Mouse (Mus musculus): ENCODE results near the gene Trio. TPM values are rescaled to one million over a fixed set of nuclear protein-coding genes. Genes with fewer than 3 reads are reported as not detected.
"Not testable (repeated sequence)": the region's sequence is repeated elsewhere in the genome, so short reads cannot be mapped to it uniquely, and the experiment has no call there.

Gene Trio
- polyA plus RNA-seq, 1 experiment from 2014 or later = 37.5 TPM

- Histone ChIP-seq H3K4me2 (ENCODE audit: low read length) (no peak overlapping the region), H3K27ac (ENCODE audit: low read length) (no peak overlapping the region), H3K4me1 (ENCODE audit: control insufficient read depth, insufficient read depth, low read length) (no peaks in the 10 kb centered on the region), H3K9ac (ENCODE audit: low read depth, low read length) (no peak overlapping the region), H3K36me3 (ENCODE audit: control insufficient read depth, insufficient read depth, low read length) (0 out of 2 replicates have a peak, but pooled peaks cover under 1% of the 10 kb centered on the region), H3K4me3 (ENCODE audit: low read depth, low read length) (no peak overlapping the region), H3K27me3 (ENCODE audit: control insufficient read depth, insufficient read depth, low read depth, low read length) (no peaks in the 10 kb centered on the region), H3K9me3 (replicated peaks; ENCODE audit: control insufficient read depth, low read length, poor library complexity, severe bottlenecking) (0 out of 2 replicates have a peak, but pooled peaks cover 3% of the 10 kb centered on the region)
- 84% methylated on average over 9 of the region's 9 CpGs for WGBS
- no peak for ATAC-seq
Observed at GRCm38 (mm10) chr15:27724796-27725680, 300.6 kb downstream of the Trio start.

GRCm38 (mm10) chr15:27724298-27724697 is 301.4 kb downstream of the Trio start:
- Histone ChIP-seq H3K36me3 (ENCODE audit: control insufficient read depth, insufficient read depth, low read length) (no peaks in the 10 kb centered on the region), H3K4me2 (ENCODE audit: low read length) (no peak overlapping the region), H3K27me3 (ENCODE audit: control insufficient read depth, insufficient read depth, low read depth, low read length) (no peaks in the 10 kb centered on the region), H3K4me1 (ENCODE audit: control insufficient read depth, insufficient read depth, low read length) (no peaks in the 10 kb centered on the region), H3K9ac (ENCODE audit: low read depth, low read length) (no peak overlapping the region), H3K27ac (ENCODE audit: low read length) (no peak overlapping the region), H3K9me3 (replicated peaks; ENCODE audit: control insufficient read depth, low read length, poor library complexity, severe bottlenecking) (0 out of 2 replicates have a peak, but pooled peaks cover 3% of the 10 kb centered on the region), H3K4me3 (ENCODE audit: low read depth, low read length) (no peak overlapping the region)
- ATAC-seq = no peak
- 87% methylated on average over 6 of the region's 6 CpGs for WGBS

- no peak for ATAC-seq
- H3K9ac ChIP-seq (ENCODE audit: low read depth, low read length) = no peak overlapping the region
- no peak overlapping the region for H3K4me3 ChIP-seq (ENCODE audit: low read depth, low read length)
- H3K4me2 ChIP-seq (ENCODE audit: low read length) = no peak overlapping the region
- H3K9me3 ChIP-seq (replicated peaks; ENCODE audit: control insufficient read depth, low read length, poor library complexity, severe bottlenecking) = 0 out of 2 replicates have a peak, but pooled peaks cover 3% of the 10 kb centered on the region
- H3K4me1 ChIP-seq (ENCODE audit: control insufficient read depth, insufficient read depth, low read length) = no peaks in the 10 kb centered on the region
- no peaks in the 10 kb centered on the region for H3K36me3 ChIP-seq (ENCODE audit: control insufficient read depth, insufficient read depth, low read length)
- 47% methylated on average over 6 of the region's 6 CpGs for WGBS
- no peaks in the 10 kb centered on the region for H3K27me3 ChIP-seq (ENCODE audit: control insufficient read depth, insufficient read depth, low read depth, low read length)
- no peak overlapping the region for H3K27ac ChIP-seq (ENCODE audit: low read length)
Observed at GRCm38 (mm10) chr15:27723746-27724145, 301.9 kb downstream of the Trio start.

GRCm38 (mm10) chr15:27720297-27720696 is 305.4 kb downstream of the Trio start:
- H3K4me3 ChIP-seq (ENCODE audit: low read depth, low read length); H3K9me3 ChIP-seq (replicated peaks; ENCODE audit: control insufficient read depth, low read length, poor library complexity, severe bottlenecking); ATAC-seq; H3K36me3 ChIP-seq (ENCODE audit: control insufficient read depth, insufficient read depth, low read length); H3K27ac ChIP-seq (ENCODE audit: low read length); H3K4me2 ChIP-seq (ENCODE audit: low read length); H3K27me3 ChIP-seq (ENCODE audit: control insufficient read depth, insufficient read depth, low read depth, low read length); H3K4me1 ChIP-seq (ENCODE audit: control insufficient read depth, insufficient read depth, low read length); H3K9ac ChIP-seq (ENCODE audit: low read depth, low read length): not testable (repeated sequence)
- WGBS = 89% methylated on average over 8 of the region's 8 CpGs

- Histone ChIP-seq H3K36me3 (ENCODE audit: control insufficient read depth, insufficient read depth, low read length) (no peaks in the 10 kb centered on the region), H3K4me2 (ENCODE audit: low read length) (no peak overlapping the region), H3K27me3 (ENCODE audit: control insufficient read depth, insufficient read depth, low read depth, low read length) (no peaks in the 10 kb centered on the region), H3K4me3 (ENCODE audit: low read depth, low read length) (no peak overlapping the region), H3K27ac (ENCODE audit: low read length) (no peak overlapping the region), H3K9me3 (replicated peaks; ENCODE audit: control insufficient read depth, low read length, poor library complexity, severe bottlenecking) (0 out of 2 replicates have a peak, but pooled peaks cover 3% of the 10 kb centered on the region), H3K9ac (ENCODE audit: low read depth, low read length) (no peak overlapping the region), H3K4me1 (ENCODE audit: control insufficient read depth, insufficient read depth, low read length) (no peaks in the 10 kb centered on the region)
- ATAC-seq = no peak
- WGBS = 82% methylated on average over 7 of the region's 7 CpGs
Observed at GRCm38 (mm10) chr15:27718668-27719067, 307.0 kb downstream of the Trio start.

- Histone ChIP-seq H3K4me1 (ENCODE audit: control insufficient read depth, insufficient read depth, low read length) (no peaks in the 10 kb centered on the region), H3K4me3 (ENCODE audit: low read depth, low read length) (no peak overlapping the region), H3K9me3 (replicated peaks; ENCODE audit: control insufficient read depth, low read length, poor library complexity, severe bottlenecking) (no peaks in the 10 kb centered on the region), H3K9ac (ENCODE audit: low read depth, low read length) (no peak overlapping the region), H3K4me2 (ENCODE audit: low read length) (no peak overlapping the region), H3K27me3 (ENCODE audit: control insufficient read depth, insufficient read depth, low read depth, low read length) (no peaks in the 10 kb centered on the region), H3K27ac (ENCODE audit: low read length) (no peak overlapping the region), H3K36me3 (ENCODE audit: control insufficient read depth, insufficient read depth, low read length) (no peaks in the 10 kb centered on the region)
- 26% methylated on average over 3 of the region's 3 CpGs for WGBS
- no peak for ATAC-seq
Observed at GRCm38 (mm10) chr15:27715331-27715730, 310.3 kb downstream of the Trio start.

GRCm38 (mm10) chr15:27710698-27711097 is 314.9 kb downstream of the Trio start:
- 82% methylated on average over 9 of the region's 9 CpGs for WGBS
- no peak overlapping the region for H3K4me2 ChIP-seq (ENCODE audit: low read length)
- H3K36me3 ChIP-seq (ENCODE audit: control insufficient read depth, insufficient read depth, low read length) = no peaks in the 10 kb centered on the region
- ATAC-seq = no peak
- no peaks in the 10 kb centered on the region for H3K9me3 ChIP-seq (replicated peaks; ENCODE audit: control insufficient read depth, low read length, poor library complexity, severe bottlenecking)
- no peaks in the 10 kb centered on the region for H3K27me3 ChIP-seq (ENCODE audit: control insufficient read depth, insufficient read depth, low read depth, low read length)
- H3K27ac ChIP-seq (ENCODE audit: low read length) = no peak overlapping the region
- H3K4me3 ChIP-seq (ENCODE audit: low read depth, low read length) = no peak overlapping the region
- no peaks in the 10 kb centered on the region for H3K4me1 ChIP-seq (ENCODE audit: control insufficient read depth, insufficient read depth, low read length)
- no peak overlapping the region for H3K9ac ChIP-seq (ENCODE audit: low read depth, low read length)

- Histone ChIP-seq H3K27me3 (ENCODE audit: control insufficient read depth, insufficient read depth, low read depth, low read length) (no peaks in the 10 kb centered on the region), H3K4me1 (ENCODE audit: control insufficient read depth, insufficient read depth, low read length) (no peaks in the 10 kb centered on the region), H3K4me3 (ENCODE audit: low read depth, low read length) (no peak overlapping the region), H3K4me2 (ENCODE audit: low read length) (no peak overlapping the region), H3K9ac (ENCODE audit: low read depth, low read length) (no peak overlapping the region), H3K27ac (ENCODE audit: low read length) (no peak overlapping the region), H3K36me3 (ENCODE audit: control insufficient read depth, insufficient read depth, low read length) (no peaks in the 10 kb centered on the region), H3K9me3 (replicated peaks; ENCODE audit: control insufficient read depth, low read length, poor library complexity, severe bottlenecking) (no peaks in the 10 kb centered on the region; the same call in 1 of the 2 replicates)
- 89% methylated on average over 7 of the region's 7 CpGs for WGBS
- no peak for ATAC-seq
Observed at GRCm38 (mm10) chr15:27708968-27709612, 316.6 kb downstream of the Trio start.

- no peak overlapping the region for H3K27ac ChIP-seq (ENCODE audit: low read length)
- ATAC-seq = no peak
- H3K4me1 ChIP-seq (ENCODE audit: control insufficient read depth, insufficient read depth, low read length) = no peaks in the 10 kb centered on the region
- no peaks in the 10 kb centered on the region for H3K27me3 ChIP-seq (ENCODE audit: control insufficient read depth, insufficient read depth, low read depth, low read length)
- WGBS = 72% methylated on average over 3 of the region's 3 CpGs
- H3K36me3 ChIP-seq (ENCODE audit: control insufficient read depth, insufficient read depth, low read length) = no peaks in the 10 kb centered on the region
- no peak overlapping the region for H3K4me3 ChIP-seq (ENCODE audit: low read depth, low read length)
- H3K9ac ChIP-seq (ENCODE audit: low read depth, low read length) = no peak overlapping the region
- H3K9me3 ChIP-seq (replicated peaks; ENCODE audit: control insufficient read depth, low read length, poor library complexity, severe bottlenecking) = no peaks in the 10 kb centered on the region; the same call in 1 of the 2 replicates
- H3K4me2 ChIP-seq (ENCODE audit: low read length) = no peak overlapping the region
Observed at GRCm38 (mm10) chr15:27708499-27708898, 317.1 kb downstream of the Trio start.
